Mouse (Mus musculus) embryonic facial prominence, embryonic 13.5 days (tissue): Measurements from ENCODE around the gene Amy1. TPM values are rescaled to one million over a fixed set of nuclear protein-coding genes. Genes with fewer than 3 reads are reported as not detected.
"Not testable (repeated sequence)": the region's sequence is repeated elsewhere in the genome, so short reads cannot be mapped to it uniquely, and the experiment has no call there.

Source experiments
- ATAC-seq: fragments of 200-750 bp; cut with Nextera tagmentation; 2 replicates; pipeline ENCODE4 v1.8.0; 2017; ENCODE audit warnings: low read depth; ENCODE audit not compliant: insufficient number of reproducible peaks, insufficient read depth, low FRiP score, low TSS enrichment
- H3K27ac ChIP-seq: fragments of 300-500 bp; sonication (generic); 2 replicates; pipeline ENCODE4 v1.5.1; 2015; ENCODE audit warnings: moderate library complexity, mild to moderate bottlenecking, inconsistent platforms
- H3K27me3 ChIP-seq: fragments of 300-500 bp; sonication (generic); 2 replicates; pipeline ENCODE4 v1.6.1; 2015; ENCODE audit warnings: mild to moderate bottlenecking, inconsistent platforms
- H3K36me3 ChIP-seq: fragments of 300-500 bp; sonication (generic); 2 replicates; pipeline ENCODE4 v1.6.1; 2015; ENCODE audit warnings: mild to moderate bottlenecking, inconsistent platforms
- H3K4me1 ChIP-seq: fragments of 300-500 bp; sonication (generic); 2 replicates; pipeline ENCODE4 v1.6.1; 2015; ENCODE audit warnings: inconsistent platforms
- H3K4me2 ChIP-seq: fragments of 300-500 bp; sonication (generic); 2 replicates; pipeline ENCODE4 v1.6.1; 2015; ENCODE audit warnings: moderate library complexity, mild to moderate bottlenecking, inconsistent platforms
- H3K4me3 ChIP-seq: fragments of 300-500 bp; sonication (generic); 2 replicates; pipeline ENCODE4 v1.5.1; 2015; ENCODE audit warnings: mild to moderate bottlenecking, inconsistent platforms
- H3K9ac ChIP-seq: fragments of 300-500 bp; sonication (generic); 2 replicates; pipeline ENCODE4 v1.6.1; 2015; ENCODE audit warnings: mild to moderate bottlenecking, inconsistent platforms
- H3K9me3 ChIP-seq: fragments of 300-500 bp; sonication (generic); 2 replicates; pipeline ENCODE4 v1.6.1; 2016; ENCODE audit warnings: inconsistent platforms
- WGBS: fragments of 180-500 bp; shearing (Covaris S2); methylation state at CpG from one replicate; pipeline ENCODE4 v1.1.7; 2015; ENCODE audit warnings: mixed read lengths; 5-methylcytosine and 5-hydroxymethylcytosine counted together
- polyA plus RNA-seq: library from polyadenylated mRNA; unstranded; fragments of >200 nt; fragmentation: Nextera tagmentation; extraction: Ambion mirVana; gene quantifications from 2 replicates; pipeline ENCODE4 v1.2.1, GENCODE M21; 2015

Amy1 gene
- polyA plus RNA-seq = 1.1 TPM in 2 replicates

DNA sequence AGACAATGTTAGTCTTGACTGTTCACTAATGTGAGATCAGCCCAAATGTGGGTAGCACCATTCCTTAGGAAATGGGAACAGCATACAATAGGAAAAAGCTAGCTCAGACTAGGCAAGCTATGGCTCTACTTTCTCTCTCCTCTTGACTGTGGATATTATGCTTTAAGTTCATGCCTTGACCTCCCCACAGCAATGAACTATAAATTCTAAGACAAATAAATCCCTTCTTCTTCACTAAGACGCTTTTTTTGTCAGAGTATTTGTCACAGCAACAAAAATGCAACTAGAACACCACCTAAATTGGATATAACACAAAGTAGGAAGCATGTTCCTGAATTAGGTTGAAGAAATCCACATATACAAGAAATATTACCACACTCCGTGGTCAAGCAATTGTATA lies at the start of gene Amy1:
Gene Amy1, minus strand, starts transcription at position 101 of the 400 bp plus-strand sequence.
- Histone ChIP-seq H3K36me3 (peaks cover 17% of the 10 kb centered on the region), H3K4me2 (no peak within 1 kb of the TSS), H3K9ac (no peak within 1 kb of the TSS), H3K9me3 (no peaks in the 10 kb centered on the region), H3K4me3 (no peak within 1 kb of the TSS), H3K27ac (no peak within 1 kb of the TSS), H3K4me1 (no peaks in the 10 kb centered on the region), H3K27me3 (no peaks in the 10 kb centered on the region)
- ATAC-seq = no peak
- 92% methylated on average over 2 of the region's 2 CpGs for WGBS

DNA sequence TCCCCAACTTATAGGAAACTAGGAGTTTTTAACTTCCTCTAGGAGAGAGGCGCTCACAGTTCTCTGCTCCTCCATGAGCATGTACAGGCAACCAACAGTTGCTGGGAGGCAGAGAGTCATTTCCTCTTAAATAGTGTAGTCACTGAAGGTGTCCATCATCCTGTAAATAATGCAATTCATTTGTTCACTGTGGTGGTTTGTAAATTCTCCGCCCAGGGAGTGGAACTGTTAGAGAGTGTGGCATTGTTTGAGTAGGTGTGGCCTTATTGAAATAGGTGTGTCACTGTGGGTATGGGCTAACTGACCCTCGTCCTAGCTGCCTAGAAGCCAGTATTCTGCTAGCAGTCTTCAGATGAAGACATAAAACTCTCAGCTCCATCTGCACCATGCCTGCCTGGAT lies 47.8 kb upstream of the Amy1 start:
- H3K36me3 ChIP-seq = no peaks in the 10 kb centered on the region
- H3K27ac ChIP-seq = no peak overlapping the region
- no peaks in the 10 kb centered on the region for H3K4me1 ChIP-seq
- WGBS = 77% methylated on average over 3 of the region's 3 CpGs
- H3K9ac ChIP-seq = no peak overlapping the region
- no peaks in the 10 kb centered on the region for H3K9me3 ChIP-seq
- no peak overlapping the region for H3K4me3 ChIP-seq
- H3K4me2 ChIP-seq = no peak overlapping the region
- ATAC-seq = no peak; the same call in 1 of the 2 replicates
- no peaks in the 10 kb centered on the region for H3K27me3 ChIP-seq

DNA sequence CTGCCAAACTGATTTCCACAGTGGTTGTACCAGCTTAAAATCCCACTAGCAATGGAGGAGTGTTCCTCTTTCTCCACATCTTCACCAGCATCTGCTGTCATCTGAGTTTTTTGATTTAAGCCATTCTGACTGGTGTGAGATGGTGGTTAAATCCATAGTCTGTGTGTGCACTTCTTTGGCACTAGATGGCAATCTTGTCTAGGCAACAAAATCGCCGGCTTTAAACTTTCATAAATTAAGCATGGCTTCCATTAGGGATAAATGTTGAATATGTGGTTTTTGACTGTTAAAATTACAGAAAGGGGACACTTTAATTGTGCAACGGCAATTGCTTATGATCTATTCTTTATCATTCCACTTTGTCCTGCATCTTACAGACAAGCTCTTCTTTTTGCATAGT lies 44.9 kb upstream of the Amy1 start:
- not testable (repeated sequence) for H3K9me3 ChIP-seq, H3K4me1 ChIP-seq, H3K4me3 ChIP-seq, H3K4me2 ChIP-seq, H3K36me3 ChIP-seq, ATAC-seq, H3K27ac ChIP-seq, H3K9ac ChIP-seq, H3K27me3 ChIP-seq
- WGBS = 25% methylated on average over 3 of the region's 3 CpGs

DNA sequence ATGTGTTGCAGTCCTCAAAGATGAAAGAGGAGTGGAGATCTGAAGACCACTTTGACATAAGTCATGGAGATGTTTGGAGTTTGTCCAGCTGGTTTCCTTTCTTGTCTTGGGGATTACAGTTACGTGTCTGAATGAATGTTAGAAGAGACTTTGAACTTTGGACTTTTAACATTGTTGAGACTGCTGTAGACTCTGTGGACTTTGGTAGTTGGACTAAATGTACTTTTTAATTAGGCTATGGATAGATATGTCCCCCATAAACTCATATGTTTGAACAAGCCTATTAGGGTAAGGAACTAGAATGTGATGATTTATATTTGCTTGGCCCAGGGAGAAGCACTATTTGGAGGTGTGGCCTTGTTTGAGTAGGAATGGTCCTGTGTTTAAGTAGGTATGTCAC lies 33.0 kb upstream of the Amy1 start:
- Histone ChIP-seq H3K36me3 (no peaks in the 10 kb centered on the region), H3K9me3 (no peaks in the 10 kb centered on the region), H3K4me2 (no peak overlapping the region), H3K4me1 (no peaks in the 10 kb centered on the region), H3K27me3 (no peaks in the 10 kb centered on the region), H3K9ac (no peak overlapping the region), H3K4me3 (no peak overlapping the region), H3K27ac (no peak overlapping the region)
- WGBS = 80% methylated on average over 1 of the region's 1 CpGs
- ATAC-seq = no peak

DNA sequence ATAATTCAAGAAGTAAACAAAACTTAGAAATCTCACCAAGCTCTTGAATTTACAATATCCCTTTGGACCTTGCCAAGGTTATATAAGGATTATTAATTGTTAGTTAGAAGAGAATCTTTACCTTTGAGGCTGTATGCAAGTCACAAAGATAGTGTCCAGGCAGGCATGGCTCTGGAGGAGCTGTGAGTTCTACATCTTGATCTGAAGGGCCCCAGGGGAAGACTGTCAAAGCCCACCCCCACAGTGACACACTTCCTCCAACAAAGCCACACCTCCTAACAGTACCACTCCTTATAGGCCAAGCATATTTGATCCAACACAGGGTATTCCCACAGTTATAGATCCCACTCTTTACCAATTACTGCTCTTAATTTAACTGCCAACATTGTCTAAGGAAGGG lies 27.7 kb upstream of the Amy1 start:
- no peak for ATAC-seq
- no peaks in the 10 kb centered on the region for H3K9me3 ChIP-seq
- no peaks in the 10 kb centered on the region for H3K36me3 ChIP-seq
- H3K4me2 ChIP-seq = no peak overlapping the region
- no peaks in the 10 kb centered on the region for H3K27me3 ChIP-seq
- no peaks in the 10 kb centered on the region for H3K4me1 ChIP-seq
- no peak overlapping the region for H3K27ac ChIP-seq
- no peak overlapping the region for H3K4me3 ChIP-seq
- H3K9ac ChIP-seq = no peak overlapping the region

DNA sequence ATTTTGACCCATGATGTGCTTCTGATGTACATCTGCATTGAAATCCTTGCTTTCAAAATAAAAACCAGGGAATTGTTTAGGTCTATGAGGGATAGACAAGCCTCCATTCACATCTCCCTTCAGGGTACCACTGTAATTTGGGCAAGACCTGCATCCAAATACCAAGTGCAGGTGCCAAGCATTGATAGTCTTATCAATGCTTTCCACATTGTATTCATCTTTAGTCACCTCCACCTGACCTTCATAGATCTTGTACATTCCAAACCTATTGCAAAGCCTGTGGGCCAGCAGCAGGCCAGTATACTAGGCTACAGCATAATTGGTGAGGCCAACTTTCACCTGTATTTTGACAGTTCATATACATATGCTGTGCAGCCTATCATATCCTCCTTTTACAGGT lies 25.1 kb upstream of the Amy1 start:
- no peak overlapping the region for H3K9ac ChIP-seq
- no peak overlapping the region for H3K4me2 ChIP-seq
- no peaks in the 10 kb centered on the region for H3K9me3 ChIP-seq
- no peaks in the 10 kb centered on the region for H3K27me3 ChIP-seq
- H3K4me1 ChIP-seq = no peaks in the 10 kb centered on the region
- H3K4me3 ChIP-seq = no peak overlapping the region
- peaks cover 2% of the 10 kb centered on the region for H3K36me3 ChIP-seq
- no peak for ATAC-seq
- H3K27ac ChIP-seq = no peak overlapping the region

DNA sequence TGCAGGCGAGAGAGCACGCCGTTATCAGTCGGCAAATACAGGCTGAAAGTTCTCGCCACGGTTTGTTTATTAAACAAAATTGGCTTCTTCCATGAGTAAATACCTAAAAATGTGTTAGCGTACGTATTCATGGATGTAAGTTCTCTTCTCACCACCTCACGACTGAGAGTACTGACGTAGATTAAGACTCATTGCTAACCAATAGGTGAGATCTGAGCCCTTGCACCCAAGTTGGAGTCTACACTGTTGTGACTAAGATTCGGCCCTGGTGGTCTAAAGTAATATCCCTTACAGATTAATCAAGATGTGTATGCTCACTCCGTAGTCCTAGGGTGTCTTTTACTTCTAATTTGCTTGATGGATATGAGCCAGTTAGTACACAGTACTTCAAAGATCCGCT lies 24.1 kb upstream of the Amy1 start:
- H3K27ac ChIP-seq = peak overlapping the region; percentile 100
- H3K4me1 ChIP-seq = no peaks in the 10 kb centered on the region
- 12% methylated on average over 13 of the region's 13 CpGs for WGBS
- H3K27me3 ChIP-seq = no peaks in the 10 kb centered on the region
- no peaks in the 10 kb centered on the region for H3K9me3 ChIP-seq
- H3K9ac ChIP-seq = peak overlapping the region; percentile 91
- peak overlapping the region; percentile 78 for H3K4me3 ChIP-seq
- peaks cover 7% of the 10 kb centered on the region for H3K36me3 ChIP-seq
- ATAC-seq = no peak
- peak overlapping the region; percentile 63 for H3K4me2 ChIP-seq

DNA sequence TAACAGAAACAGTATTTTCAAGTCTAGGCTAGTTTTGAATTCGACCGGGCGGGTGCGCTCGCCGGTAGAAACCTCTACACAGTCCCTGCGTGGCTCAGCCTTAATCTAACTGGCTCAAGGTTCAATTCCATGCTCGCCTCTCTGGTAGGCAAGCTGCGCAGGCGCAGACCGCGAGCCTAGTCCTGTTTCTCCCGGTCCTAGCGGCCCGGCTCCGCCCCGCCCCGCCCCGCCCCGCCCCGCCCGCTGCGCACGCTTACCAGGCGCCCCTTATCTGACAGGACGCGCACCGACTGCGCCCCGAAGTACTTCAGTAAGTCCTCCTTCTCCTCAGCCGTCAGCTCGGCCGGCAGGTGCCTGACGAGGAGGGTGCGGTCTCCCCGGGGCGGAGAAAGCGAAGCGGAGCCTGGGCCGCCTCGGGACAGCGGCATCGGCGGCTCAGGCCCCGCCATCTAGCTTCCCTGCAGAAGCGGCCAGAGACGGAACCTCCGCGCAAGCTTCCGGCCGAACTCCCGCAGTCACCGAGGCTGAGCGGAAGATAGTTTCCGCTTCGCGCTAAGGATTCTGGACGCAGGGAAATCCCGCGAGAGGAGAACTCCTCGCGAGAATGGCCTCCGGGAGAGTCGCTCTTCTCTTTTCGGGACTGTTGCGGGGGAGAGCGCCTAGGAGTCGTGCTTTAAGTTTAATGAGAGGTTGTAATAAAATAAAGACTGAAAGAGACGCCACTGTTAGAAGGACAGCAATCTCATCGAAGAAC lies 23.3 kb upstream of the Amy1 start, which contains the start of gene Rnpc3:
Gene Rnpc3, minus strand, starts transcription at position 544 of the 754 bp plus-strand sequence.
- Histone ChIP-seq H3K27ac (peak within 1 kb of the TSS; percentile 100), H3K4me1 (no peaks in the 10 kb centered on the region), H3K36me3 (peaks cover 7% of the 10 kb centered on the region), H3K27me3 (no peaks in the 10 kb centered on the region), H3K4me2 (peak within 1 kb of the TSS; percentile 63), H3K9ac (peak within 1 kb of the TSS; percentile 91), H3K9me3 (no peaks in the 10 kb centered on the region), H3K4me3 (peak within 1 kb of the TSS; percentile 78)
- ATAC-seq = peak; percentile 99
- under 1% methylated on average over 70 of the region's 70 CpGs for WGBS

DNA sequence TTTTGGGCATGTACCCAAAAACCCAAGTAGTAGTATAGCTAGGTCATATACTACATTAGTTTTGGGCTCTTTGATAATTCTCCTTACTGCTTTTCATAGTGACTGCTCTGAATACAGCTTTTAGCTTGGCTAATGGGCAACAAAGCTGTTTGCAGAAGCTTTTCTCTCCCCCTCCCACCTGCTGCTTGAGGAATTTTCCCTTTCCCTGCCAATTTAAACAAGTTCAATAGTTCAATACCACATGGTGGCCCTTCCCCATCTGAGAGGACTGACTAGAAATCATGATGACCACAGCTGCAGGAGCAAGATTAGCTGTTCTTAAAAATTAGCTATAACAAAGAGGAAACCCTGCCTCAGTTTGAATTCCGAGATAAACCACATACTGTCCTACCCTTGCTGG lies 15.7 kb downstream of the Amy1 start:
- no peak for ATAC-seq
- no peak overlapping the region for H3K4me3 ChIP-seq
- 0 out of 2 replicates have a peak, but pooled peaks cover 3% of the 10 kb centered on the region for H3K36me3 ChIP-seq
- H3K4me1 ChIP-seq = no peaks in the 10 kb centered on the region
- H3K9me3 ChIP-seq = no peaks in the 10 kb centered on the region
- H3K9ac ChIP-seq = no peak overlapping the region
- no peak overlapping the region for H3K4me2 ChIP-seq
- no peak overlapping the region for H3K27ac ChIP-seq
- 80% methylated on average over 1 of the region's 1 CpGs for WGBS
- no peaks in the 10 kb centered on the region for H3K27me3 ChIP-seq

DNA sequence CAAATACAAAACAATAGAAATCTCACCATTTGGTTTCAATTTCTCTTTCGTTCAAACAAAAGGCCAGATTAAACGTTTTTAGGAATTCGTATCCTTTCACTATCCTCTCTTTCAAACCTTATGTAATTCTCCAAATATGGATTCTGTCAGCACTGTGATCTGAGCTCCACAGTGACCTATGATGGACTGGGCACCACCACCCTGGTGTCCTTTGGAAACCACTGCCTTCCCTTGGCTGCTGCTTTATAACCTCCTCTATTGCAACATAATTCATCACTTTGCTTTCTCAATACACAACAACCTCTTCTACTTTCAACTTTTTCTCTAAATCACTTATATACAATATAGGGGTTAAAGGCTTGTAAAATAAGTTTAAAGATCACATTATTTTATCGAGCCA lies 31.9 kb downstream of the Amy1 start:
- no peak for ATAC-seq
- H3K9ac ChIP-seq = no peak overlapping the region
- H3K27ac ChIP-seq = no peak overlapping the region
- H3K27me3 ChIP-seq = no peaks in the 10 kb centered on the region
- H3K9me3 ChIP-seq = no peaks in the 10 kb centered on the region
- no peaks in the 10 kb centered on the region for H3K36me3 ChIP-seq
- 67% methylated on average over 4 of the region's 4 CpGs for WGBS
- H3K4me1 ChIP-seq = no peaks in the 10 kb centered on the region
- H3K4me2 ChIP-seq = no peak overlapping the region
- H3K4me3 ChIP-seq = no peak overlapping the region

DNA sequence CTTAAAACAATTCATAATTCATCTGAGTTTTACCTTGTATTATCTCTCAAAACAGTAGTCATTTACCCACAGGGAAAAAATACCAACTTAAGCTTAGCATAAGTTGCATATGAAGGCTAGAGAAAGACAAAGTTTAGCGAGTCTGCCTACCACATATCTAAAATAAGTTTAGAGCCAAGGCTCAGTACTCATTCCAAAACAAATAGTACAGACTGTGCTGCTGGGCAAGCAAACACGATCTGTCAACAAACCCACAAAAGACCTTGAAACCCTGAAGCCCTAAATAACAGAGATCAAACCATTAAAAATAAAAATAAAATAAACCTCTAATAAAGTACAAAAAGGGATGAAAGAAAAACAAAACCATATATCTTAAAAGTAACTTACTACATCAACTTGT lies 32.4 kb downstream of the Amy1 start:
- Histone ChIP-seq H3K9me3 (no peaks in the 10 kb centered on the region), H3K4me3 (no peak overlapping the region), H3K4me1 (no peaks in the 10 kb centered on the region), H3K27me3 (no peaks in the 10 kb centered on the region), H3K27ac (no peak overlapping the region), H3K36me3 (no peaks in the 10 kb centered on the region), H3K4me2 (no peak overlapping the region), H3K9ac (no peak overlapping the region)
- 71% methylated on average over 2 of the region's 2 CpGs for WGBS
- ATAC-seq = no peak

DNA sequence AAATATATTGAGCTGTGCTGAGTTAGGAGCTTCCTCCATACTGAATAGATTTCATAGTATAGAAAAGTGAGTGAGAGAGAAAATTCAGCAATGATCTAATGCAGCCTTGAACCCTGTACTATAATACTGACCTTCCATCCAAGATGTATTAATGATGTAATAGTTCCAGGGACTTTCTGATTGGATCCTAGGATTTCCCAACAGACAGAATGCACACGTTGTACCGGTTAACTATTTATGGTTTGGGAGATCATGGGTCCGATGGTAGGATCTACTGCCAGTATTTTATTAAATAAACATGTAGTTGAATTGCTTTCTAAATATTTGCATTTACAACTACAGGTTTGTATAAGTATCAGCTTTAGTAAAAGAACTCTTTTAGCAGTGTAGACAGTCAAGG lies 34.3 kb downstream of the Amy1 start:
- WGBS = 71% methylated on average over 3 of the region's 3 CpGs
- no peaks in the 10 kb centered on the region for H3K27me3 ChIP-seq
- no peaks in the 10 kb centered on the region for H3K36me3 ChIP-seq
- no peak overlapping the region for H3K4me3 ChIP-seq
- H3K9ac ChIP-seq = no peak overlapping the region
- no peak for ATAC-seq
- H3K4me1 ChIP-seq = no peaks in the 10 kb centered on the region
- H3K27ac ChIP-seq = no peak overlapping the region
- H3K9me3 ChIP-seq = 0 out of 2 replicates have a peak, but pooled peaks cover 3% of the 10 kb centered on the region
- H3K4me2 ChIP-seq = no peak overlapping the region
